Mouse (Mus musculus) adrenal gland, adult 2 months (tissue): ENCODE data around the gene Ttc24. TPM values are rescaled to one million over a fixed set of nuclear protein-coding genes. Genes with fewer than 3 reads are reported as not detected.

Source experiments
- polyA plus RNA-seq: library from polyadenylated mRNA; depleted of rRNA; stranded (reverse); fragments of >200 nt; gene quantifications from 2 replicates; pipeline ENCODE4 v1.2.3, GENCODE M21; 2012; rRNA removed
- total RNA-seq, 2 experiments: library from RNA; stranded (reverse); gene quantifications; 2 replicates each; pipeline ENCODE4 v1.2.3; 2021

Gene Ttc24
- total and polyA plus RNA-seq, 3 experiments: not detected

Other genes with a start within 250 kb of the Ttc24 start
- under 1 TPM; 0.17 to 0.31 TPM for gene Sh2d2a, start 231.5 kb downstream of the Ttc24 start, total RNA-seq
- gene Sh2d2a, start 231.5 kb downstream of the Ttc24 start, polyA plus RNA-seq: 0.30 and 0.39 TPM in 2 replicates
- gene Prcc, start 192.7 kb downstream of the Ttc24 start, total RNA-seq: 10 to 100 TPM; 48.0 to 52.0 TPM
- gene Prcc, start 192.7 kb downstream of the Ttc24 start, polyA plus RNA-seq: 28.5 and 32.5 TPM in 2 replicates
- gene Hdgf, start 172.0 kb downstream of the Ttc24 start, total RNA-seq: 100 to 1,000 TPM; 181 to 206 TPM
- gene Hdgf, start 172.0 kb downstream of the Ttc24 start, polyA plus RNA-seq: 54.3 and 64.8 TPM in 2 replicates
- 100 to 1,000 TPM; 114 to 120 TPM for gene Mrpl24, start 158.8 kb downstream of the Ttc24 start, total RNA-seq
- 15.1 and 18.0 TPM in 2 replicates for gene Mrpl24, start 158.8 kb downstream of the Ttc24 start, polyA plus RNA-seq
- gene Isg20l2, start 148.0 kb downstream of the Ttc24 start, total RNA-seq: 10 to 100 TPM; 16.3 to 21.4 TPM
- 9.4 and 9.7 TPM in 2 replicates for gene Isg20l2, start 148.0 kb downstream of the Ttc24 start, polyA plus RNA-seq
- gene Rrnad1, start 147.6 kb downstream of the Ttc24 start, total RNA-seq: 10 to 100 TPM; 13.1 to 16.3 TPM
- 41.5 and 44.6 TPM in 2 replicates for gene Rrnad1, start 147.6 kb downstream of the Ttc24 start, polyA plus RNA-seq
- under 1 TPM; 0.52 to 0.72 TPM for gene Crabp2, start 129.6 kb downstream of the Ttc24 start, total RNA-seq
- 0.47 TPM in 1 of 2 replicates, not detected in the other for gene Crabp2, start 129.6 kb downstream of the Ttc24 start, polyA plus RNA-seq
- 1 to 10 TPM; 7.0 to 9.2 TPM for gene Nes, start 107.2 kb downstream of the Ttc24 start, total RNA-seq
- gene Nes, start 107.2 kb downstream of the Ttc24 start, polyA plus RNA-seq: 3.5 and 7.0 TPM in 2 replicates
- gene Bcan, start 78.1 kb downstream of the Ttc24 start, total RNA-seq: 10 to 100 TPM; 52.6 to 54.9 TPM
- gene Bcan, start 78.1 kb downstream of the Ttc24 start, polyA plus RNA-seq: 127 and 132 TPM in 2 replicates
- not detected for gene Hapln2, start 50.7 kb downstream of the Ttc24 start, total RNA-seq
- gene Hapln2, start 50.7 kb downstream of the Ttc24 start, polyA plus RNA-seq: 0.65 TPM in 1 of 2 replicates, not detected in the other
- 10 to 100 TPM; 13.9 to 16.6 TPM for gene Gpatch4, start 35.2 kb downstream of the Ttc24 start, total RNA-seq
- 2.3 and 3.5 TPM in 2 replicates for gene Gpatch4, start 35.2 kb downstream of the Ttc24 start, polyA plus RNA-seq
- gene Naxe, start 19.8 kb downstream of the Ttc24 start, total RNA-seq: 100 to 1,000 TPM; 142 to 155 TPM
- gene Naxe, start 19.8 kb downstream of the Ttc24 start, polyA plus RNA-seq: 79.6 and 113 TPM in 2 replicates
- 1 to 10 TPM in 1 of 2 experiments, under 1 TPM in 1; 0.69 to 1.1 TPM for gene Iqgap3, start 3.7 kb upstream of the Ttc24 start, total RNA-seq
- 3.0 and 3.6 TPM in 2 replicates for gene Iqgap3, start 3.7 kb upstream of the Ttc24 start, polyA plus RNA-seq
- 100 to 1,000 TPM in 1 of 2 experiments, 10 to 100 TPM in 1; 78.4 to 114 TPM for gene Mef2d, start 64.1 kb upstream of the Ttc24 start, total RNA-seq
- gene Mef2d, start 64.1 kb upstream of the Ttc24 start, polyA plus RNA-seq: 173 and 185 TPM in 2 replicates
- gene Rhbg, start 176.4 kb upstream of the Ttc24 start, total RNA-seq: 10 to 100 TPM in 1 of 2 experiments, 1 to 10 TPM in 1; 8.5 to 18.3 TPM
- gene Rhbg, start 176.4 kb upstream of the Ttc24 start, polyA plus RNA-seq: 0.76 and 1.8 TPM in 2 replicates
- gene Gm38392, start 208.9 kb upstream of the Ttc24 start, total RNA-seq: 1 to 10 TPM; 1.7 to 1.9 TPM
- 0.26 TPM in 1 of 2 replicates, not detected in the other for gene Gm38392, start 208.9 kb upstream of the Ttc24 start, polyA plus RNA-seq
- gene Tsacc, start 218.7 kb upstream of the Ttc24 start, total RNA-seq: 10 to 100 TPM in 1 of 2 experiments, 1 to 10 TPM in 1; 5.7 to 10.6 TPM
- gene Tsacc, start 218.7 kb upstream of the Ttc24 start, polyA plus RNA-seq: 1.9 and 2.3 TPM in 2 replicates
- 100 to 1,000 TPM; 218 to 316 TPM for gene Cct3, start 218.8 kb upstream of the Ttc24 start, total RNA-seq
- 48.9 and 64.9 TPM in 2 replicates for gene Cct3, start 218.8 kb upstream of the Ttc24 start, polyA plus RNA-seq
- 100 to 1,000 TPM; 229 to 231 TPM for gene Glmp, start 246.7 kb upstream of the Ttc24 start, total RNA-seq
- gene Glmp, start 246.7 kb upstream of the Ttc24 start, polyA plus RNA-seq: 145 and 186 TPM in 2 replicates